Mouse (Mus musculus) hematopoietic stem cell, adult 5-6 weeks (primary cell): Measurements from ENCODE around the gene Iqcc. TPM values are rescaled to one million over a fixed set of nuclear protein-coding genes. Genes with fewer than 3 reads are reported as not detected.
A peak's percentile ranks its signal among the peaks of the same experiment; 100 is the strongest.

Experiments used
- ATAC-seq, 2 experiments: fragments of 125-278 bp in 1 of 2; replicated peaks in 1 of 2; 2 replicates each; pipeline ENCODE4 v1.8.0; 2016 to 2017; ENCODE audit warnings: inconsistent platforms in 2 of 2, mild to moderate bottlenecking in 2 of 2, moderate number of reproducible peaks in 2 of 2, low read depth in 1 of 2, moderate TSS enrichment in 1 of 2; ENCODE audit not compliant: low FRiP score in 2 of 2, poor library complexity in 2 of 2, severe bottlenecking in 2 of 2, insufficient read depth in 1 of 2, low TSS enrichment in 1 of 2
- total RNA-seq: library from RNA; stranded (forward); fragments of 172-1452, 232-1000 nt; gene quantifications from 2 replicates; pipeline ENCODE4 v1.2.3, GENCODE M21; 2017

The Iqcc gene
- total RNA-seq, 1 experiment from 2014 or later = 11.4 TPM

GRCm38 (mm10) chr4:129600233-129601158, 18.4 kb downstream of the Iqcc start, which contains the start of the genes Eif3i and Tmem234:
TSS of gene Eif3i (minus strand) at chr4:129600648.
TSS of gene Tmem234 (plus strand) at chr4:129600668.
- peak; percentile 85 to 95 for ATAC-seq

- no peak for ATAC-seq
These were observed 30.0 kb downstream of the Iqcc start for GRCm38 (mm10) chr4:129588865-129589264.

DNA sequence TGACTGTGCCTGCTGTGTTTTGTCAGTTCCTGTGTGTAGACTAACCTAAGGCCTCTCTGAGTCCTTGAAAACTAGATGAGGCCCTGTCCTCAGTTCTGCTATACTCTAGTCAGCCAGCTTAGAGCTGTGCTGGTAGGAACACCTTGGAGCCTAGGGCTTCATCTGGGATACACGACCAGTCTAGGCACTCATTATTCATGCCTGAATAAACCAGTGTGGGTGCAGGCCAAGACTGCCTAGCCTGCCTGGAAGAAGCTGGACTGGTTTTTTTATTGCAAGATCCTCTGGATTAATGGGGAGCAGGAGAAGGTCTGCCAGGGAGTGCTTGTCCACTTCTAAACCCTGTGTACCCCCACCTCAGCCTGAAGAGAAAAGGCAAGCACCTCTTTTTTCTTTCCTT, 32.0 kb downstream of the Iqcc start:
- ATAC-seq = no peak

DNA sequence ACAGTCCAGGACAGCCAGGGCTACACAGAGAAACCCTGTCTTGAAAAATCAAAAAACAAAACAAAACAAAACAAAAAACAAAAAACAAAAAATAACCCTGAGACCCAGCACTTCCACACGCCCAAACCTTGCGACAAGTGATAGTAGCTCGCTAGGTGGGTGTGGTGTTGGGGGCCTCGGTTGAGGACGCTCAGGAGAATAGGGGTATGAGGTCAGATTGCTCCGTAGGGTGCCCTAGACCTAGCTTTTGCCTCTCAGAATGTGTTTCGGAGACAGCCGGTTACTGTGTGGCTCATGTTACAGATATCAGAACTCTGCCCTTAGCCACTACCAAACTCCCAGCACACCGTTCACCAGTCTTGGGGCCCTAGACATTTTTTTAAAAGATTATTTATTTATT, 33.1 kb downstream of the Iqcc start:
- no peak for ATAC-seq

GRCm38 (mm10) chr4:129584884-129585608, 33.9 kb downstream of the Iqcc start:
- peak; percentile 88 to 89 for ATAC-seq

DNA sequence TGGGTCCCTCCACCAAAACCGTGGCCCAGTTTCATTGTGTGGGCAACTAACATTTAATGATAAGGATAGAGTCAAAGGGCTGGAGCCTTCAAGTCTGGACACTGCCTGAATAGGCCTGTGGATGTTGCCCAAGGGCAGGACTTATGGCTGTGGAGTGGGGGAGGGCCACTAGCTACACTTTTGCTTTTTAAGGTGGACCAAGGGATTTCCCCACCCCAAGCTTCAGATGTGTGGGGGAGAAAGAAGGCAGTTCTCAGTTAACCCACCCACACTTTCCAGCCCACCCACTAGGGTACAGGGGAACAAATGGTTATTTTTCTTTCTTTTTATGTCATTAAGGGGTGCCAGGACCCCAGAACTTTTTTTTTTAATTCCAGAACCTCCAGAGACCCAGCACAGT, 34.5 kb downstream of the Iqcc start:
- ATAC-seq = no peak

GRCm38 (mm10) chr4:129582251-129582650, 36.6 kb downstream of the Iqcc start:
- ATAC-seq = no peak

DNA sequence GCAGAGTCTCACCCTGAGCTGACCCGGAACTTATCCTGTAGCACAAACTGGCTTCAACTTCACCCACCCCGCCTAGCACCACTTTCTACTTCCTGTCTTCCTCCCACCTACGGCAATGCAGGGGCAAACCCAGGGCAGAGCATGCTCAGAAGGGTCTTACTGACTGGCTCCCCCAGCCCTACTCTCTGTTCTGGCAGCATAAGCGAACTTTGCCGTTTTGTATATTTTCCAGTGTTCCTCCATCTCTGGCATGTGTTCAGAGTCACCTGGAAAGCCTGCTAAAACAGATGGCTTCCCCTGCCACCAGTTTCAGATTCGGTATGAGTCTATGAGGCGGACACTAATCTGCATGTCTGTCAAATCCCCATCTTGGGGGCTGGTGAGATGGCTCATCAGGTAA, 38.6 kb downstream of the Iqcc start:
- ATAC-seq = no peak

- ATAC-seq = no peak
These were observed 40.4 kb downstream of the Iqcc start, which contains the start of gene Fam167b for GRCm38 (mm10) chr4:129578466-129578865. TSS of gene Fam167b (minus strand) at chr4:129578549.

- ATAC-seq = no peak
These were observed 41.2 kb downstream of the Iqcc start for GRCm38 (mm10) chr4:129577688-129578087.

GRCm38 (mm10) chr4:129576863-129577491, 41.9 kb downstream of the Iqcc start:
- ATAC-seq = peak in 1 of 2 experiments; percentile 59; a peak in 3 of 4 replicates

DNA sequence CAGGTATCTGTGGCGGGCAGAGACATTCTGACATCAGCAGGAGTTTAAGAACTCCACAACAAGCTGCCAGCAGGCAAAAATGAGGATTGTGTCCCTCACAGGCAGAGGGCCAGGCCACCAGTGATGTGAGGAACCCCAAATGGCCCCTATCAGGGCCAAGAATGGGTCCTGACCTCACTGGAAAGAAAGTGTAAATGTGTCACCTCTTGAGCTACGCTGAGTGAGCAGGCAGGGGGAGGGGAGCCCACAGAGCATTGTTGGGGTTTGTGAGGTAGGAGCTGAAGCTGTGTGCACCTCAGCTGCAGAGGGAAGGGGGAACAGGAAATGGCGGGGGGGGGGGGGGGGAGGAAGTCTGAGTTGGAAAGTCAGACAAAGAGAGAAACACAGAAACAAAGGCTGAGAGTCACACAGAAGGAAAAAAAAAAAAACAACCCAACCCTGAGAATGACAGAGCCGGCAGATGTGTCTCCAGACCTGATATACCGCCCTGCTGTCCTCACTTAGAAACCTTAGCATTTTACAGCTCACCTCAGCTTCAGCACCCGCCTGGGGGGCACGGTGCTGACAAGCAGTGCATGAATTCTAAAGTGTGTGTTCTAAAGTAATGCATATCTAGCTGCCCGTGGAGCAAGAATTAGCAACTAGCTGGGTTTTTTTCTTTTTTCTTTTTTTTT, 43.6 kb downstream of the Iqcc start:
- ATAC-seq = peak; percentile 87 to 88

DNA sequence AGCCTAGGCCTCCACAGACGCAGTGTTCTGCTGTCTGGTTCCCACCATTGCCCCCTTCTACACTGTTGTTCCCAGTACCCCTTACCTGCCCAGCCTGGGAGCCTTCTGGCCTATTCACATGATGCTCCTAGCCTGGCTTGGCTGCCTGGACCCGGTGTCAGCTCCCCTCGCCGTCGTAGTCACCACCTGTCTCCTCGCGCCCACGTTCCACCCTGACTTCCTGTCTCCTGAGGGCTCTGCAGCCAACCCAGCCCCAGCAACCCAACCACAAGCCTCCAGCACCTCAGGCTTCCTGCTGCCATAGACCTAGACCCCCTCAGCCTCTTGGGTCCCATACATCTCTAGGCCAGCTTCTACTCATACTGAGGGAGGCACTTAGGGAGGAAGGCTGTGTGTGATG, 45.5 kb downstream of the Iqcc start, which contains the start of gene Lck:
Gene Lck, minus strand, starts transcription at position 212 of the 400 bp plus-strand sequence.
- ATAC-seq = peak; percentile 24 to 36; a peak in 2 of 4 replicates

GRCm38 (mm10) chr4:129573093-129573370, 45.9 kb downstream of the Iqcc start:
- ATAC-seq = no peak

GRCm38 (mm10) chr4:129572236-129573092, 46.4 kb downstream of the Iqcc start:
- ATAC-seq = no peak

GRCm38 (mm10) chr4:129571551-129572084, 47.3 kb downstream of the Iqcc start:
- ATAC-seq = no peak
